Mouse (Mus musculus): Measurements from ENCODE around the gene Krtap8-1. TPM values are rescaled to one million over a fixed set of nuclear protein-coding genes. Genes with fewer than 3 reads are reported as not detected.

Gene Krtap8-1
- polyA plus RNA-seq, 1 experiment from 2014 or later: not detected

DNA sequence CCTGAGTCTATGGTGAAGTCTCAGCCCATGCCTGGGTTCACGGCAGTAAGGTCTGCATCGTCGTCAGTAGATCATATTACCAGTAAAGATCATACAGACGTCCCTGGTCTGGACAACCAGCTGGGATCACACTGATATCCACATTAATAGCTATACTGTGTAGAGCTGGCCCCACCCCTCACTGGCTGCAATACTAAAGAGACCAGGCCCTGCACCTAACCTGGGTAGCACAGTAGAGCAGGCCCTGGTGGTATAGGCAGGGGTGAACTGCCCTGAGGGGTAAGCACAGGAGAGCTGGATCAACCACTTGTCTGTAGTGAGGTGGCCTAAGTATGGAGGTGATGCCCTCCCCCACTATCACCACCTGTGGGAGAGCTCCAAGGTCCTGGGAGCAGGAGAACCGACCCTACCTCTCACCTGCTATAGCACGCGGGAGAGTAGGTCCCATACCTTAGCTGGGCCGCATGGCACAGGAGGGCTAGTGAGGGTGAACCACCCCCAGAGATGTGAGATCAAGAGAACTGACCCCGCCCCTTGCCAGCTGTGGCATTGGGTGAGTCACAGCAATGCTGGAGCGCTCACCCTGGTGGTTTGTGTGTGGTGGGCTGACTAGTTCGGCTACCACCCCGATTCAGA lies 10.0 kb downstream of the Krtap8-1 start:
- H3K27ac ChIP-seq (replicated peaks in 1 of 2; ENCODE audit: control insufficient read depth in 1 of 2, insufficient read depth in 1 of 2, low read depth in 2 of 2, low read length in 2 of 2): no peak overlapping the region
- no peaks in the 10 kb centered on the region for H3K9me3 ChIP-seq (ENCODE audit: control insufficient read depth, low read length)
- no peak overlapping the region for H3K4me2 ChIP-seq (ENCODE audit: low read length)
- no peaks in the 10 kb centered on the region for H3K27me3 ChIP-seq (ENCODE audit: control insufficient read depth, insufficient read depth, low read length)
- no peak for ATAC-seq (ENCODE audit: insufficient number of reproducible peaks, insufficient read depth, low FRiP score, low read depth)
- no peak overlapping the region for H3K4me3 ChIP-seq (ENCODE audit: control insufficient read depth in 1 of 2, insufficient read depth in 1 of 2, low read depth in 1 of 2, low read length in 2 of 2)
- no peaks in the 10 kb centered on the region for H3K4me1 ChIP-seq (ENCODE audit: control insufficient read depth in 2 of 2, insufficient read depth in 2 of 2, low read length in 2 of 2)
- H3K36me3 ChIP-seq (ENCODE audit: control insufficient read depth, insufficient read depth, low read length): no peaks in the 10 kb centered on the region
- 78% methylated on average over 12 of the region's 12 CpGs for WGBS
- H3K9ac ChIP-seq (ENCODE audit: low read length): no peak overlapping the region

GRCm38 (mm10) chr16:89461189-89461588 lies 26.6 kb downstream of the Krtap8-1 start:
- ATAC-seq (ENCODE audit: insufficient number of reproducible peaks, insufficient read depth, low FRiP score, low read depth): no peak
- Histone ChIP-seq H3K4me2 (ENCODE audit: low read length) (no peak overlapping the region), H3K27me3 (ENCODE audit: control insufficient read depth, insufficient read depth, low read length) (no peaks in the 10 kb centered on the region), H3K9ac (ENCODE audit: low read length) (no peak overlapping the region), H3K4me3 (ENCODE audit: control insufficient read depth in 1 of 2, insufficient read depth in 1 of 2, low read depth in 1 of 2, low read length in 2 of 2) (no peak overlapping the region), H3K27ac (replicated peaks in 1 of 2; ENCODE audit: control insufficient read depth in 1 of 2, insufficient read depth in 1 of 2, low read depth in 2 of 2, low read length in 2 of 2) (no peak overlapping the region), H3K36me3 (ENCODE audit: control insufficient read depth, insufficient read depth, low read length) (no peaks in the 10 kb centered on the region), H3K4me1 (ENCODE audit: control insufficient read depth in 2 of 2, insufficient read depth in 2 of 2, low read length in 2 of 2) (no peaks in the 10 kb centered on the region), H3K9me3 (ENCODE audit: control insufficient read depth, low read length) (no peaks in the 10 kb centered on the region)
- 53% methylated on average over 5 of the region's 5 CpGs for whole genome bisulfite sequencing

Other genes starting within 250 kb of the Krtap8-1 start
- gene Krtap21-1, start 84.1 kb downstream of the Krtap8-1 start, polyA plus RNA-seq (2014; fragmentation: Nextera tagmentation; extraction: Ambion mirVana): not detected in 2 replicates
- not detected in 2 replicates for gene Krtap6-2, start 67.8 kb downstream of the Krtap8-1 start, polyA plus RNA-seq (2014; fragmentation: Nextera tagmentation; extraction: Ambion mirVana)
- gene Krtap7-1, start 20.4 kb upstream of the Krtap8-1 start, polyA plus RNA-seq (2014; fragmentation: Nextera tagmentation; extraction: Ambion mirVana): not detected in 2 replicates
- gene Krtap11-1, start 83.2 kb upstream of the Krtap8-1 start, polyA plus RNA-seq (2014; fragmentation: Nextera tagmentation; extraction: Ambion mirVana): not detected in 2 replicates